Mouse (Mus musculus) adrenal gland, adult (tissue): Measurements from ENCODE around the gene Nkx6-1.

Source experiments
- DNase-seq, 2 experiments: peaks; one replicate each; pipeline ENCODE4 v3.0.0; 2022 to 2023; ENCODE audit warnings: low spot score in 1 of 2; ENCODE audit not compliant: inconsistent age in 2 of 2

Gene Nkx6-1

DNA sequence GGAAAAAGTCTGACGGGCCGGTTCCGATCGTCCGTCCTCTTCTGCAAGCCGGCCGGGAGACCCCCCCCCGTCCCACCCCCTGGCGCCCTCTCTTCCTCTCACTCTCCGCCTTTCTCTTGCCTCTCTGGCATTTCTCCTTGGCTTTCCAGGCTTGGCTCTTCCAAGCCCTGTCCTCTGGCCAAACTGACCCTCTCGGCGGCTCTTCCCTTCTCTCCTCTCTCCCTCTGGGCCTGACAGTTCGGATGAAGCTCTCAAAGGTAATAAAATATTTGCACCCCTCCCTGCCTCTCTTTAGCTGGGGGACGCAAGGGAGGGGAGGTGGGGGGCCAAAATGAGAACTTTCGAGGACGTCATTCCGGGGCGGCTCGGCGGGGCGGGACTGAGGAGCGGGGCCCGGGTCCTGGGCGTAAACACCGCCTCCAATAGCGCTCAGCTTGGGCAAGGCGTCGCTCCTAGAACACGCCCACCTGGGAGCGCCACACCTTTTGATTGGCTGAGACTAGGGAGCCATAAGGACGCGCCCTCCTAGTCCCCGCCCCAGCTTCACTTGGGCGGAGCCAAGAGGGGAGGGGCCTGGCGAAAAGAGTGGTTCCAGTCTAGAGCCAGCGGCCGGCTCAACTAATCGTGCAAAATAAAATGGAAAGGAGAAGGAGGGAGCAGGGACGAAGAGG lies at the start of gene Nkx6-1:
Gene Nkx6-1, minus strand, starts transcription at position 52 of the 671 bp plus-strand sequence.
- peak; percentile 75 to 93 for DNase-seq

DNA sequence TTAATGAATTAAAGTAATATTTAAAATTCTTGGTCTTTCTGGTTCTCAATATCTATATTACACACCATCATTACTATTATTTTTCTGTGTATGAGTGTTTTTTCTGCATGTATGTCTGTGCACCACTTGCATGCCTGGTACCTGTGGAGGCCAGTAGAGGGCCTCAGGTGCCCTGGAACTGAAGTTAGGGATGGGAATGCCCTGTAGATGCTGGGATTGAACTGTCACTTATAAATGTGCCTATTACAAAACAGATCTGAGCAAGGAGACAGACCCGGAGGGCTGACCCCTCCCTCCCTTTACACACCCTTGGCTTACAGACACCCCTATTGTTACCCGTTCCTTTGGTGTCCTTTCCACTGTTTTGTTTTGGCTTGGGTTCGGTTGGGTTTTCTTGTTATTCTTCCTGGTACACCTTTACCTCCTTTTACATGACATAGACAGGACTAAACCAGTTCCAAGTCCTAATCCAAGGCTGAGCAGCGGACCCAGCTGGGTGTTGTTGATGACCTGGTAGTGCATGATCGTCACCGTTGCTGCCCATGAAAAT lies 48.3 kb upstream of the Nkx6-1 start:
- no peak for DNase-seq

DNA sequence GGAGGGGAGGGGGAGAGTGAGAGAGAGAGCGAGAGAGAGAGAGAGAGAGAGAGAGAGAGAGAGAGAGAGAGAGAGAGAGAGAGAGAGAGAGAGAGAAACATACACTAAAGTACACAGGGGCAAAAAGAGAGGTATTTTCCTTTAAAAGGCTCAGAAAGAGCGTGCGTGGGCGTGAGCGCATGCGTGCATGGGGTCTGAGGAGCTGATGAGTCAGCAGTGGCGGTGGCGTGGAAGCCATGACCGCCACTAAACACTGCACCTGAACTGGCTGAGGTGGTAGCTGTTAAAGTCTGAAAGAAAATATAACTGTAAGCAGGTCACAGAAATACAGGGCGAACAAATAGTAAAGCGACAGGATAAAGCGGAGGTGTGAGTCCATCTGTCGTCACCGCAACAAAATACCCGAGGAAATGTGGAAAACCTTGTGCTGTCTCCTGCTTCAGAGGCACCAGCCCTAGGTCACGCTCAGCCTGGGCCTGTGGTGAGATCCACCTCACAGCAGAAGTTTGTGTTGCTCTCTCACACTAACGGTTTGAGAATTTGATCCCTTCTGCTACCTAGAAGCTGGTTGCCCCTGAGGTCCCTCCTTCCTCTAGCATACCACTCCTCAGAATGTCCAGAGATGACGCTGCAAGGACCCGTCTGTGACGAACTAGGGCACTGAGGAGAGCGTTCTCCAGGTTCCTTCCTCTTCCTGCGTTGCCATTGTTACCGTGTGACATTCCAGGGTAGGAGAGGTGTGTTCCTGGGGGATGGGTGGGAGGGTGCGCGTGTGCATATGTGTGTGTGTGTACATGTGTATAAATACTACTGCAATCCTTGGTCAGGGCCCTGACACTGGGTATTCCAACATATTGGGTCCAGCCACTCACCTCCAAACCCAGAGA lies 38.8 kb upstream of the Nkx6-1 start:
- DNase-seq: peak; percentile 11 to 41

DNA sequence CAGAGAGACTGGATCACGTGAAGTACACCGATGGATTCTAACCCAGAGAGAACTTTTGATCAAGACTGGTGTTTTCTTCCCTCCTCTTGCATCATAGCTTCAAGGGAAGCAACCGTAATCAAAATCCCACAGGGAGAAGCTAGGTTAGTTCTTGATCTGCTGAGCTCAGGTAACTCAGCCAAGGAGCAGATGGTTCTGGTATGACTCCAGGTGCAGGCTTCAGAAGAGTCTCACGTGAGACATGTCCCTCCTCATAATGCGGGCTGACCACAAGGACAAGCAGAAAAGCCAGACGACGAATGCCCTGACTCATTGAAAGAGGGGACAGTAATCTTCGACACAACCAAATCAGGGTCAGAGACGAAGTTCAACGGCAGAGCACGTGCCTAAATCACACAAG lies 37.8 kb upstream of the Nkx6-1 start:
- no peak for DNase-seq

DNA sequence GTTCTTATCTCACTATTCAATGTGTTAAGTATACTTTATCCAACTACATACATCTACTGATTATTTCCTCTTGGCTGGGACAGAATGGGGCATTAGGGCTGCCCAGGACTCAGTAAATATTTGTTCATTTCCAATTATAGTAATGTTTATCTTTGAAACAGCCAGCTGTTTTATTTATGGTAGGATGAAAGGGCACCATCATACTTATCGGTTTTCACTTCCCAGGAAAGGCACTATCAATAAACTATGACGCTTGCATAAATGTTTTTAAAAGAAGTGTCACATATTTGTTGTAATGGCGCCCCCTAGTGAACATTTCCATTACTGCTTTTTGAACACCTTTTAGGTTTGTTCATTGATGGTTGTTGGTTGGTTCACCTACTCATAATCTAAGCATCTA lies 35.8 kb upstream of the Nkx6-1 start:
- DNase-seq: peak in 1 of 2 experiments; percentile 74

DNA sequence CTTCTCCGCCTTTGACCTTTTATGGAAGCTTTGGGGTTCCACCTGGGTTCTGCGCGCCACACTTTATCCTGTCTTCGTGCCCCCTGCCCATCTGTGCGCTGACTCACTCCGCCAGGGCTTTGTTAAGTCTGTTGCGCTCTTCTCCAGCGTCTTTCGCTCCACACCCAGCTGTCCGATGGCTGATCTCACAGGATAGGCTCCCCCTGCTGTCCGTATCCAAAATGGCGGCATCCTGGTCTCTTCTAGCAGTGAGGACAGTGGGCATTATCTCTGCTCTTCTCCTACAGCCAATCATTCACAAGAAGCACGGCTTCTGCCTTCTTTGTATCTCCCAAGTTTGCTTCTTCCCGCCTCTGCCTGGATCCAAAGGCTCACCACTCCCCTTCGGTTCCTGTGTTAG lies 23.8 kb upstream of the Nkx6-1 start:
- DNase-seq: peak in 1 of 2 experiments; percentile 32

DNA sequence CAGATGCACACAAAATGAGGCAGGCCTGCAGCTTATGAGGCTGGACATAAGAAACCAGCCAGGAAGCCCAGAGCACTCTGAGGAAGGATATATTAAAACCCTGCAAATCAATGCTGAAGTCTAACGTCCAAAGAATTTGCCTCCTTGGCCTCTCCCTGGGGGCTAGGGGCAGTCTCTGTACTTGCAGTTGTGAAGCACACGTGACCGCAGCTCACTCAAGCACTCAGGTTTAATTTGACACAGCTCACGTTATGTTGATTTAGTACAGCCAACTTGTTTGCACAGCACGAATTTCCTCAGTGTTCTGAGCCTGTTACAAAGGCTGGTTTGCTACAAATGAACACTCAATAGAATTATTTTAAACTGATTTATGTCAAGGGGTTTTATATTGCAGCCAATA lies 18.5 kb upstream of the Nkx6-1 start:
- DNase-seq: no peak

DNA sequence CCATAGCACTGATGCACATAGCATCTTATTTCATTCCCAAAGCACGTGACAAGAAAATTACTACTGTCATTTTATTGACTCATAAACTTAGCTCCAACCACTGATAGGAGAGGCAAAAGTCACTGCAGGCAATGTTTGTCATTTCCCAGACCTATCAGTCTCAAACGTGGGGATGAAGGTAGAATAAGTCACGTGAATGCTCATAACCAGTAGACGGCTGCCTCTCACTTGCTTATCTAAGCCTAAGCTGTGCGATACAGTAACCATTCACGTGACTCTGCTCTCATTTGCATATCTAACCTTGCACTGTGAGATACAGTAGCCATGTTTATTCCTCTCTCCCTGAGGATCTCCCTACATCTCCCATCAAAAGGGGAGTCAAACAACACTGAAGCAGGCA lies 15.5 kb upstream of the Nkx6-1 start:
- no peak for DNase-seq

DNA sequence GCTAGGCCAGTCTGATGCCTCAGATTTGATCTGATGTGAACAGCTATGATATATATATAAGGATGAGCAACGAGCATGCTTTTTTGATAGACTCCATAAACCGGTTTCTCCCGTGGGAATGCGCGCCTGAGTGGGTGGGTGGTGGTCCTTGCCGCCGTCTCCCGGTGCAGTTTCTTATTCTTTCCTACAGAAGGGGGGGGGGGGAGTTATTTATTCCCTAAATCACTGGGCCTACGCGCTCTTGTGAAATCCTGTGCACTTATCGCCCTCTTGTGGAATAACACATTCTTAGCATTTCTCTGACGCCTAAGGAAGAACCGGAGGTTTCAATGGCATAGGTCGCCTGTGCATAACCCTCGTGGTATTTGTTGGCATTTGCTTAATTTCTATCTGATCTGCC lies 4.6 kb upstream of the Nkx6-1 start:
- DNase-seq: peak in 1 of 2 experiments; percentile 67

DNA sequence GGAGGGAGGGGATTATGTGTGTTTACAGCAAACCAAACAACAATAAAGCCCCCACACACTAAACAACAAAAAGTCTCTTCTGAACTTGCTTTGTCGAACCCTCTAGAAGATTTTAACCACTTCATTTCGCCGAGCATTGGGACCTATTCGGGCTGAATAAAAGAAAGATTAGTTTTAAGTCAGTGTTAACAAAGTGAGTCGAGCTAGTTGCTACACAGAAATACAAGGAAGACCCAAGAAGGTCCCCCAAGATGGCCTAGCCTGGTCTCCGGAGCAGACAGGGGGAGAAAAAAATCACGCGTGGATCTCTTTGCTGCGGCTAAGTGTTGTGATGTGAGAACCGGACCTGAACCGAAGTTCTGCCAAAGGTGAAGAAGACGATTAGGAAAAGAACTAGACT lies 3.7 kb upstream of the Nkx6-1 start:
- DNase-seq: no peak

DNA sequence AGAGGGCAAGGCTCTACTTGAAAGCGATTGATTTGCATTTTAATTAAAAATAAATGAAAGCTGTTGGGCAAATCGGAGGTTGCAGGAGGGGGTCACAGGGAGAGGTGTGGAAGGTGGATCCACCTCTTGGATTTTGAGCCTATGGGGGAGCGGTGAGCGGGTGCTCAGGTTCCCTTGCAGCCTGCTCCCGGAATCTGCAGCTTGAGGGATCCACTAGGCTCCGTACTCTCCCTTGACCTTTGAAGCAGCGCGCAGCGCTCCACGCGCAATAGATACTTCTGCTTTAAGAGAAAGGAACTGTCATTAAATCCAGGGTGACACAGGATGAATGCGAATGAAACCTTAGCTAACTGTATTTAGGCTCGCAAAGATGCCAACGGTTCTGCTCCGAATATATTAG lies 3.2 kb upstream of the Nkx6-1 start:
- DNase-seq: peak in 1 of 2 experiments; percentile 28

DNA sequence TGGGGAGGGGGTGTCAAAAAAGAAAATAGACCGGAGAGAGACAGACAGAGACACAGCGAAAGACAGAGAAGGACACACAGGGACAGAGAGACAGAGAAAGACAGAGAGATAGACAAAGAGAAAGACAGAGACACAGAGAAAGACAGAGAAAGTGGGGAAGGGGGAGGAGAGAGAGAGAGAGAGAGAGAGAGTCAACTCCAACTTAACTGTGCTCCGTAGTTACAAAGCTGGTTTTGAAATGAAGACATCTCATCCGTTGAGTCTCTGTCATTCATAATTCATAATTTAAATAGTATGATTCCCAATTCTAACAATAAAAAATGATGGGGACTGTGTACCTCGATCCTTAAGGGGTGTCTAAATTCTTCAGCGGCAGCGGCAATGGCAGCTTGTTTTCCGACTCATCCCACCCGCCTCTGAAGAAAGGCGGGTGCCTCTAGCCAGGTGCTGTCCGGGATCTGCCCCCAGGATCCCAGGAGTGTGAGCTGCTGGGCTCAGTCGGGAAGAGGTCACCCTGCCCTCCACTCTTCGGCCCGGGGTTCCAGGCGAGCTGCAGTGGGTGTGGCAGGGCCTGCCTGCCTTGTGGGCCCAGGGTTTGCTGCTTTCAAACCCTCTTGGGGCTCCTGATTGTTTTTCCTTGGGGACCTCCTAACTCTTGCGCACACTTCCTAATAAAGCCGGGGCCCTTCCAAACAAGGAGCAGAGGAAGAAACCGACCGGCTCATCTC lies 2.6 kb upstream of the Nkx6-1 start:
- DNase-seq: no peak

DNA sequence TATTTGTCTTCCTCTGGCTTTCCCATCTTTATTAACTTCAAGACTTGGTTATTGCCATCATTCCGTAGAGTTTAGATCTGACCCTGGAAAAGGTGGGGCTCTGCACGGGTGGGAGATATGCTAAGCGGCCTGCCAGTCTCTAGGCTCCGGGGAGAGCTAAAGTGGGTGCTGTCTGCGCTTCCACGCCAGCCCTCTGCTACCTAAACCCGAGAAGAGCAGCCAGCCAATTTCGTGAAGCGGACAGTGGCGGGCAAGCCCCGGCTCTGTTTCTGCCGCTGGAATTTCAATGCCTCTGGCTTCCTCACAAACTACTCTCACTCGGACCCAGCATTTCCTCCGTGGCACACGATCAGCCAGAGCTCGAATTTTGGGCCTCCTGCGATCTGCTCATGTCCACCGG lies 1.9 kb upstream of the Nkx6-1 start:
- DNase-seq: no peak

DNA sequence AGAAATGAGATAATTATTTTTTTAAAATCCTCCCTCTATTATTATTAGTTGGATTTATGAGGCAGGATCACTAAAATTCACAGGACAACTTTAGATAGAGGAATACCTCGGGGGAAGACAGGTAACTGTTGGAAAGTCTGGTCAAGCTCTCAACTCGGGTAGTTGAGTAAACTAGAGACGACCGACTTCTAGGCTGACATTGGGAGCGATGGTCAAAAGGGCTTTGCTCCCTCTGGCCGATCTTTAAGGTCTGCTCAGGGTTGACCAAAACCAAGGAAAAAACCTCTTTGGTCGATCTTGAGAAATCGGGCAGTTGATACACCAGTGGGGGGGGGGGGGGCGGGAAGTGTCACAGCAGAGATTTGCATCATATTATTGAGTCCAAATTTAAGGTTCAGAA lies 1.3 kb upstream of the Nkx6-1 start:
- DNase-seq: no peak

DNA sequence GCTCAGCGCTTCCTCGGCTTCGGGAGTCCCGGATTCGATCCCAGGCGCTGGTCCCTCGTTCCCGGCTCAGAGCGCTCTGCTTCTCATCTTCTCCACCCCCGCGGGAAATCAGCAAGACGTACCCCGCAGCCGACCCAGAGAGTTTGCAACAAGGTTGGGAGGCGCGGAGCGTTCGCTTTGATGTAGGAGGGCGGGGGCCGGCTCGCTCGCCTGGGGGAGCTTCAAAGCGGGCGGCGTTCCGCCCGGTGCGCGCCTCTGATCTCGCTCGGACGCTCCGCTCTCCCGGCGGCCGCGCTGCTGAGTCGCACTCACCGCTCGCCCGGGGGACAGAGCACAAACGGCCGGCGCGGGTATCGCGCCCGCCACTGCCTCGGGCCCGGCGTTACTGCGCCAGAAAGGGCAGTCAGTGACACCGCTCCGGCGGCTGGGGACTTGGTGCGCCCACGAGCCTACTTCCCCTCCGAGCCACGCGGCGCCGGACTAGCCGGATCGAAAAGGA lies 324 bp downstream of the Nkx6-1 start:
- DNase-seq: peak in 1 of 2 experiments; percentile 72

DNA sequence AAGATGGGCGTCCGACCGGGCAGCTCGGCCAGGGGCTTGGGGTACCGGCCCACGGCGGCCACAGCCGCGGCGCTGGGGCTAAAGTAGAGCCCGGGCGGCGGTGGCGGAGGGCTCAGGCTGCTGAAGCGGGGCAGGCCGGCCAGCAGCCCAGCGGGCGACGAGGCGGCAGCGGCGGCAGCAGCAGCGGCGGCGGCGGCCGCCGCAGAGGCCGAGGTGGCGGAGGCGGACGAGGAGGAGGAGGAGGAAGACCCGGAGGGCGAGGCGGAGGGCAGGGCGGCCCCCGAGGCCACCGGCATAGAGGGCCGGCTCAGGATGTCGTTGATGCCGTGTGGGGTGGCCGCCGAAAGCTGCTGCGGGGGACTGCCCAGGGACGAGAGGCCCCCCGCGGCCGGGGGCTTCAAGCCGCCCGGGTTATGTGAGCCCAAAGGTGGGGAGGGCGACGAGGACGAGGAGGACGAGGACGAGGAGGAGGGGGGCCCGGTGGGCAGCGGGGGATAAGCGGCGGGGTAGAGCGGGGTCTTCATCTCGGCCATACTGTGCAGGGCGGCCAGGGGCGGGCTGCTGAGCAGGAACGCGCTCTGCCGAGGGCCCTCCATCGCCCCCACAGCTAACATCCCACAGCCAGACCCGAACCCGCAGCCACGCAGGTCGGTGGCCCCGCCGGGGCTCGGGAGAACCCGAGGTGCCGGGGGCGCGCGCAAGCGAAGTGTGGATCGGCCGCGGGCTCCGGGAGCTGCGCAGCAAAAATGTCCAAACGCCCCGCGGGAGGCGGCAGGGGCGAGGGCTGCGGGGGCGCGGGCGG lies 974 bp downstream of the Nkx6-1 start:
- peak in 1 of 2 experiments; percentile 21 for DNase-seq

DNA sequence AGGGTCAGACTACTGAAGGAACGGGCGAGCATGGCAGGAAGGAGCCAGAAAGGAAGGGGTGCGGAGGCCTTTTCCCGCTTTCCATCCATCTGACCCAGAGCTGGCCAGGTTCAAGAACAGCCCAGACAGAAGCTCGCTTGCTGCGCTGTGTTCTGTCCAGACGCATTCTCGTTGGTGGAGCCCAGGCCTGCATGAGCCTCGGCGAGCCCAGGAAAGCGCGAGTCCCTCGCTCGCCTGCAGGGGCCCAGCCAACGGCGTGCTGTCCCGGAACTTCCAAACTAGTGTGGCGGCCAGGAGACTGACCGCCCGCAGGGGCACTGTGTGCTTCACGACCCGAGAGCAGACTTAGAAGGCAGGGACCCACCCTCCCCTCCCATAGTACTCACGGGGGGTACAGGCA lies 1.6 kb downstream of the Nkx6-1 start:
- DNase-seq: peak in 1 of 2 experiments; percentile 59

DNA sequence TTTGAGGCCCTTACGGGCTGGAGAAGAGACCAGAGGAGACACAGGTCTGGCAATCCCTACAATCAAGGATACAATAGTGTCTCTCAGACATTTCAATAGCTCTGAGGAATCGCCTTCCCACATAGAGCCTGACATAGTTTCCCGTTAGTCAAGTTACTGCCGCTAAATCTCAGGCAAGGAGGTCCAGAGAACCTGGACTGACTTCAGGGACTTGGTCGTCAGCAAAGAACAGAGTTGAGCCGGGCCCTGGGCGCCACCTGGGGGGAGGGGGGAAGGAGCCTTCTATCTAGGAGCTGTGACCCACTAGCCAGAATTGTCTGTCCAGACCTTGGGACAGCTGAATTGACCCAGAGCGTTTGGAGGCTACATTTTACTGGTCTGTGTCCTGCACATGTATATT lies 2.3 kb downstream of the Nkx6-1 start:
- DNase-seq: no peak

DNA sequence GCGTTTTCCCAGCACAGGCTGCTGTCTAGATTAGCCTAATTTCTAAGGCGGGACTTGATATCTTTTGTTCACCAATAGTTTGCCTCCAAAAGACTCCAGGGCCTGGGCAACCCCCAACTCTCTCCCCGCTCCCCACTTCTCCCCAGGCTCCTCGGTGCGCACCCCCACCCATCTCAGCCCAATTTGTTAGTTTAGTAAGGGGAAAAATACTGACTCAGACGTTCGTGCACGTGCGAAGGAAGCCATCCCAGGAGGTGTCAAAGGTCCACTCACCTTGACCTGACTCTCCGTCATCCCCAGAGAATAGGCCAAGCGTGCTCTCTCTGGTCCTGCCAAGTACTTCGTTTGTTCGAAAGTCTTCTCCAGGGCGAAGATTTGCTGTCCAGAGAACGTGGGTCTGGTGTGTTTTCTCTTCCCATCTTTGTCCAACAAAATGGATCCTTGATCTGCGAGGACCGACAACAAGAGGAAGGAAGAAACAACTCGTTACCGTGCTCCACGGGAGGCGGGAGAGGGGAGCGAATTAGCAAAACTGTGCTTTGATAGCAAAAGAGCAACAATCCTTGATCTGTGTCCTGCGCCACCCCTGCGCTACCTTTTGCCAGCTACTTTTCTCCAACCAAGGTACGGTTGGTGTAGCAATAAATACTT lies 3.1 kb downstream of the Nkx6-1 start:
- DNase-seq: peak in 1 of 2 experiments; percentile 28

DNA sequence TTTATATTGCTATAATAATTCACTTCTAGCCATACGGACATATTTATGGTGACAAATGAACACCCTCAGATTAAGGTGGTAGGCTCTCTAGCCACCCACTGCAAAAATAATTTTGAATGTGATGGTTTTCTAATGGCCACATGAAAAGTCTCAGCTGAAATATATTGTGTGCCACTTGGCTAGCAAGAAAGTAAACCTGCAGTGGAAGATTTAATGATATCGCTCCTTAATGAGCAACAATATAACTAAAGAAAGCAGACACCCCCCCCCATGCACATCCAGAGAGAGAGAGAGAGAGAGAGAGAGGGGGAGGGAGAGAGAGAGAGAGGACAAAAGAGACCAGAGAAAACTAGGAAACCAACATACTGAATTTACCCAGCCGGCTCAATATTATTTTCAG lies 4.1 kb downstream of the Nkx6-1 start:
- DNase-seq: no peak
